18 mouse cellular contexts compared by ENCODE assay signal in genomic region chr11:53755011-53755595, GRCm38 (mm10). TPM values are rescaled to one million over a fixed set of nuclear protein-coding genes. Genes with fewer than 3 reads are reported as not detected.
"Had no signal": no experiment of that assay in that cellular context is flagged by ENCODE, and none has a peak within 500 bp of the region (broad histone marks: within the 10 kb centered on the region; RNA-seq: fewer than 3 reads in every experiment).

No protein-coding gene starts in this region.

- ATAC-seq: midbrain, embryonic 15.5 days had no signal

- H3K4me2 ChIP-seq: liver, embryonic 11.5 days; lung, embryonic 14.5 days; midbrain, embryonic 15.5 days; stomach, embryonic 15.5 days had no signal

- H3K27ac ChIP-seq: left cerebral cortex, adult 2 months; limb, embryonic 10.5 days; midbrain, embryonic 10.5 days; midbrain, embryonic 15.5 days; stomach, embryonic 15.5 days had no signal

- H3K9ac ChIP-seq: lung, embryonic 14.5 days; midbrain, embryonic 15.5 days; stomach, embryonic 15.5 days had no signal

- DNase-seq: kidney, adult 8-10 months; kidney, postnatal 25 days; lung, embryonic 14.5 days; lung, postnatal 10 days; lung, postnatal 4 days; right cerebral cortex, postnatal 14 days had no signal

- H3K27me3 ChIP-seq: stomach, embryonic 15.5 days had no signal

- H3K36me3 ChIP-seq: limb, embryonic 10.5 days; midbrain, embryonic 10.5 days; midbrain, embryonic 15.5 days; stomach, embryonic 15.5 days had no signal

- H3K9me3 ChIP-seq: limb, embryonic 10.5 days; midbrain, embryonic 10.5 days; midbrain, embryonic 15.5 days; stomach, embryonic 15.5 days had no signal

- H3K4me3 ChIP-seq: left cerebral cortex, adult 2 months; limb, embryonic 10.5 days; midbrain, embryonic 10.5 days; midbrain, embryonic 15.5 days; stomach, embryonic 15.5 days had no signal

RNA-seq across cellular contexts. Expression of gene Gm17334, which starts 17.9 kb away (rescaled TPM):
- polyA plus RNA-seq: limb, embryonic 10.5 days; liver, embryonic 11.5 days; midbrain, embryonic 10.5 days; midbrain, embryonic 15.5 days; neural tube, embryonic 14.5 days; testis, adult 2 months had no signal

RNA-seq across cellular contexts. Expression of gene Il5, which starts 34.5 kb away (rescaled TPM):
- polyA plus RNA-seq: kidney, embryonic 16.5 days; limb, embryonic 10.5 days; limb, embryonic 14.5 days; liver, embryonic 11.5 days; liver, embryonic 16.5 days; lung, embryonic 14.5 days; midbrain, embryonic 10.5 days; midbrain, embryonic 15.5 days; neural tube, embryonic 14.5 days; spleen, adult 2 months; stomach, embryonic 15.5 days had no signal
